In the genomic region with DNA sequence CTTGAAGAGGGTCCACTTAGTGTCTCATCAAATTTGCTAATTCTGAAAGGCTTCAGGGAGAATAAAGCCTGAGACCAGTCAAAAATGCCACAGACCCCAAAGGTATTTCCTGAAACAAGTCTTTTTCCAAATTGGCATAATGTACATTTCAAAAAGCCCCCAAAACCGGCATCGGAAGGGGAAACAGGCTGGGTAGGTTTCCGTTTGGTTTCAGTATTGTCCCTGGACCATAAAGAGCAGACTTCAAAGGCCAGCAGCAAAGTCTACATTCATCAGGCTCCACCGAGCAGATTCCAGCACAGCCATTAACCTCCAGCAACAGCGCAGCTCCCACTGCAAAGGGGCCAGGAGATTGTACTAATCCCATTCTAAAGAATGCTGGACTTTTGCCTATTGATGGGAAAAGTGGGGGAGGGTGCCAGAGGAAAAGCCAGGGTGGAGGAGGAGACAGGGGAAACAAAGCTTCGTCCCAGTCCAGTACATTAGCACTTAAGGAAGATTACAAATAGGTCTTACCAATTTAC, we compare ENCODE assay signal across 18 mouse cellular contexts. TPM values are rescaled to one million over a fixed set of nuclear protein-coding genes. Genes with fewer than 3 reads are reported as not detected.
DNase-seq lines count a peak whose midpoint lies in the region; ATAC-seq and TF ChIP-seq lines count a peak whose summit lies in the region.
"Had no signal": no experiment of that assay in that cellular context is flagged by ENCODE, and none has a peak within 500 bp of the region (broad histone marks: within the 10 kb centered on the region; RNA-seq: fewer than 3 reads in every experiment).

No protein-coding gene starts in this region.

- H3K9ac ChIP-seq in limb, embryonic 15.5 days: no peak overlapping the region
- H3K9ac ChIP-seq in stomach, embryonic 15.5 days: no peak overlapping the region
- H3K9ac ChIP-seq in liver, embryonic 11.5 days (ENCODE audit: low read depth, low read length): no peak overlapping the region
- H3K9ac ChIP-seq: heart, embryonic 13.5 days; liver, embryonic 14.5 days; neural tube, embryonic 15.5 days had no signal

- H3K27me3 ChIP-seq in limb, embryonic 15.5 days: no peaks in the 10 kb centered on the region
- peaks cover 13% of the 10 kb centered on the region; the same call in 1 of the 2 replicates for H3K27me3 ChIP-seq in limb, embryonic 10.5 days (ENCODE audit: low read depth, poor library complexity, severe bottlenecking)
- no peaks in the 10 kb centered on the region for H3K27me3 ChIP-seq in stomach, embryonic 15.5 days (replicated peaks)
- no peaks in the 10 kb centered on the region for H3K27me3 ChIP-seq in liver, embryonic 11.5 days (replicated peaks; ENCODE audit: control insufficient read depth, insufficient read depth, low read length)
- H3K27me3 ChIP-seq: heart, embryonic 13.5 days had no signal

- peak overlapping the region; percentile 41 for H3K27ac ChIP-seq in gastrocnemius, adult 2 months
- peak overlapping the region; percentile 54; the same call in 1 of the 2 replicates for H3K27ac ChIP-seq in limb, embryonic 15.5 days
- no peak overlapping the region for H3K27ac ChIP-seq in limb, embryonic 10.5 days
- peak overlapping the region; percentile 55 for H3K27ac ChIP-seq in stomach, embryonic 15.5 days
- no peak overlapping the region for H3K27ac ChIP-seq in liver, embryonic 11.5 days (ENCODE audit: low read depth, low read length)
- H3K27ac ChIP-seq: heart, embryonic 13.5 days; liver, embryonic 14.5 days; neural tube, embryonic 15.5 days had no signal

- TF ChIP-seq CTCF in gastrocnemius, adult 2 months (IDR thresholded peaks at IDR 0.05): no peak

- no peak overlapping the region for H3K4me3 ChIP-seq in gastrocnemius, adult 2 months
- no peak overlapping the region for H3K4me3 ChIP-seq in limb, embryonic 15.5 days
- H3K4me3 ChIP-seq in limb, embryonic 10.5 days: no peak overlapping the region
- no peak overlapping the region for H3K4me3 ChIP-seq in stomach, embryonic 15.5 days (replicated peaks)
- no peak overlapping the region for H3K4me3 ChIP-seq in liver, embryonic 11.5 days (ENCODE audit: low read depth, low read length)
- H3K4me3 ChIP-seq: heart, embryonic 13.5 days; neural tube, embryonic 15.5 days had no signal

- intact Hi-C loops in gastrocnemius, adult 2 months (cut with DNase I): no loop called here

- H3K36me3 ChIP-seq in limb, embryonic 15.5 days: peaks cover 40% of the 10 kb centered on the region; the same call in 1 of the 2 replicates
- peaks cover 52% of the 10 kb centered on the region for H3K36me3 ChIP-seq in limb, embryonic 10.5 days
- peaks cover 11% of the 10 kb centered on the region; the same call in 1 of the 2 replicates for H3K36me3 ChIP-seq in stomach, embryonic 15.5 days
- no peaks in the 10 kb centered on the region for H3K36me3 ChIP-seq in liver, embryonic 11.5 days (ENCODE audit: control insufficient read depth, insufficient read depth, low read length)
- H3K36me3 ChIP-seq: neural tube, embryonic 15.5 days had no signal

- H3K4me2 ChIP-seq in limb, embryonic 15.5 days: no peak overlapping the region
- H3K4me2 ChIP-seq in stomach, embryonic 15.5 days: no peak overlapping the region
- H3K4me2 ChIP-seq in liver, embryonic 11.5 days: no peak overlapping the region
- H3K4me2 ChIP-seq: heart, embryonic 13.5 days; neural tube, embryonic 15.5 days had no signal

- H3K4me1 ChIP-seq in limb, embryonic 15.5 days: peaks cover 32% of the 10 kb centered on the region
- peaks cover 64% of the 10 kb centered on the region for H3K4me1 ChIP-seq in limb, embryonic 10.5 days
- peaks cover 12% of the 10 kb centered on the region for H3K4me1 ChIP-seq in stomach, embryonic 15.5 days
- H3K4me1 ChIP-seq in liver, embryonic 11.5 days (replicated peaks; ENCODE audit: control insufficient read depth, insufficient read depth, low read length): no peaks in the 10 kb centered on the region

- DNase-seq in gastrocnemius, adult 2 months: no peak
- no peak for DNase-seq in gastrocnemius, postnatal 4 days (ENCODE audit: low spot score in 2 of 2)
- DNase-seq in limb, embryonic 10.5 days (ENCODE audit: low spot score): no peak
- peak; percentile 65 for DNase-seq in embryo, embryonic 10.5 days (ENCODE audit: low spot score)
- no peak for DNase-seq in liver, embryonic 11.5 days (ENCODE audit: low spot score)
- DNase-seq: adrenal gland, postnatal 36 days; gastrocnemius, postnatal 14 days; kidney, postnatal 14 days; right cerebral cortex, adult 18-20 months; thymus, adult 18-20 months had no signal

- ATAC-seq in limb, embryonic 15.5 days (ENCODE audit: insufficient number of reproducible peaks, low FRiP score, low TSS enrichment, low read depth): no peak
- ATAC-seq in stomach, embryonic 15.5 days (ENCODE audit: insufficient read depth, low FRiP score, low read depth): no peak
- no peak for ATAC-seq in liver, embryonic 11.5 days (replicated peaks; ENCODE audit: low FRiP score)
- no peak for ATAC-seq in monocyte, adult 5-6 weeks (replicated peaks; ENCODE audit: insufficient number of reproducible peaks, low FRiP score, low TSS enrichment, poor library complexity, severe bottlenecking)

- H3K9me3 ChIP-seq in limb, embryonic 15.5 days: no peaks in the 10 kb centered on the region
- H3K9me3 ChIP-seq in limb, embryonic 10.5 days (replicated peaks): no peaks in the 10 kb centered on the region
- H3K9me3 ChIP-seq in stomach, embryonic 15.5 days: no peaks in the 10 kb centered on the region
- no peaks in the 10 kb centered on the region for H3K9me3 ChIP-seq in liver, embryonic 11.5 days (ENCODE audit: control insufficient read depth, low read length)
- H3K9me3 ChIP-seq: heart, embryonic 13.5 days; neural tube, embryonic 15.5 days had no signal

- WGBS in limb, embryonic 15.5 days: 26% methylated on average over 6 of the region's 6 CpGs
- 6% methylated on average over 6 of the region's 6 CpGs for WGBS in limb, embryonic 10.5 days
- WGBS in stomach, embryonic 15.5 days: 24% methylated on average over 6 of the region's 6 CpGs
- 36% methylated on average over 6 of the region's 6 CpGs for whole genome bisulfite sequencing in liver, embryonic 11.5 days

RNA-seq across cellular contexts. Expression of a gene that starts 17.2 kb away (rescaled TPM):
- 1 to 10 TPM; 5.3 to 6.7 TPM for total RNA-seq in gastrocnemius, adult 2 months (2021)
- total RNA-seq in gastrocnemius, postnatal 4 days (2021): 10 to 100 TPM; 22.1 to 25.5 TPM
- 28.9 and 35.2 TPM in 2 replicates for polyA plus RNA-seq in limb, embryonic 15.5 days (2015; fragmentation: Nextera tagmentation; extraction: Ambion mirVana)
- polyA plus RNA-seq in limb, embryonic 10.5 days (2016; fragmentation: Nextera tagmentation; extraction: Ambion mirVana): 7.6 and 14.7 TPM in 2 replicates
- polyA plus RNA-seq in stomach, embryonic 15.5 days (2015; fragmentation: Nextera tagmentation; extraction: Ambion mirVana): 18.3 and 20.3 TPM in 2 replicates
- 4.6 and 4.7 TPM in 2 replicates for polyA plus RNA-seq in liver, embryonic 11.5 days (2014; fragmentation: Nextera tagmentation; extraction: Ambion mirVana)
- 7.4 to 10.4 TPM (median 8.6 TPM) in 3 replicates for total RNA-seq in monocyte, adult 5-6 weeks (2017)
- total RNA-seq: common myeloid progenitor, adult 5-6 weeks; MEL had no signal

Comparison
In these comparisons a context has a peak if more than half of its experiments do, and no peak if none do; other contexts are left out.
1. H3K27ac ChIP-seq: peak in gastrocnemius, adult 2 months (single experiment), limb, embryonic 15.5 days (single experiment) and stomach, embryonic 15.5 days (single experiment); none in limb, embryonic 10.5 days (single experiment) and liver, embryonic 11.5 days (single experiment).